Mouse (Mus musculus) liver, adult 2 months (tissue): ENCODE results near the gene Gsta3.
"Not testable (repeated sequence)": the region's sequence is repeated elsewhere in the genome, so short reads cannot be mapped to it uniquely, and the experiment has no call there.

Experiments
- CTCF ChIP-seq: fragments of 200-500 bp; IDR thresholded peaks from 2 replicates; pipeline ENCODE4 v1.5.1; 2011; ENCODE audit warnings: low read depth, low read length, control low read depth
- POLR2A ChIP-seq: fragments of 200-500 bp; IDR thresholded peaks from 2 replicates; pipeline ENCODE4 v1.6.1; 2011; ENCODE audit warnings: low read length, control low read depth; ENCODE audit not compliant: insufficient read depth; ENCODE audit errors: extremely low read depth

DNA sequence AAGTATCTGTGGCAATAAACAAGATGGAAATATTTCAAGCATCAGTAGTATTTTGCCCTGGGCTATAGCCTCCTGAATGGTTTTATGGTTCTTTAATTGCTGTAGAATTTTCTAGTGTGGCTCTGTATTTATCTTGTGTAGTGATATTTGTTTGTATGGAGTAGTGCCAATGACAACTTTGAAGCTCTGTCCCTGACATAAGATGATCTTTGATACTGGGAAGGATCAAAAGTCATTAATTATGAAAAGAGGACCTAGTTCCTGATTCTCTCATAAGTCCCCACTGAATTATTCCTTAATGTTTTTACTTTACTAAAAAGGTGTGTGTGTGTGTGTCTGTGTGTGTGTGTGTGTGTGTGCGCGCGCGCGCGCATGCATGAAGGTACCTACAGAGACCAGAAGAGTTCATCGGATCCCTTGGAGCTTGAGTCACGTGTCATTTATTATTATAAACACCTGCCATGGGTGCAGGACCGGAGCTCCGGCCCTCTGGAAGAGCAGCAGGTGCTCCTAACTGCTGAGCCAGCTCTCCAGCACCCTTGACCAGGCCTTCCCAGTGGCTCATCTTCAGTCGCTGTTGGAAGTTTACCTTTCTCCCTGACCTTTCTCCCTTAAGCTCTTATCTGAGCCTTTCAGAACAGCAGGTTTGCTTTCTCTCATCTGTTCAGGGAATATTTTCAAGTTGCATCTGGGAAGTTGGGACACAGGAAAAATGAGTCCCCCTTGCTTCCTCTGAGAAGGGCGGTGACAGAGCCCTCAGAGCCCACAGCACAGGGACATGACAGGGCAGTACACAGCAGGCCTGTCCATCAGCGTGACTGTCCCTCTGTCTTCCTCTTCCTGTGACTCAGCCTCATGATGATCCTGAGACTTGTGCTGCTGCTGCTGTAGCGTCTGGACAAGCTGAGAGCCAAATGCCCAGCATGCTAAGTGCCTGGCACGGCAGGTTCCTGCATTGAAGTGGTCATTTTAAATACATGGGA is 11.4 kb upstream of the Gsta3 start:
- TF ChIP-seq CTCF, POLR2A: not testable (repeated sequence)
